Mouse (Mus musculus) liver, embryonic 14.5 days (tissue): ENCODE measurements around the gene Dpm2. TPM values are rescaled to one million over a fixed set of nuclear protein-coding genes. Genes with fewer than 3 reads are reported as not detected.

Experiments
- ATAC-seq: fragments of 200-750 bp; cut with Nextera tagmentation; 2 replicates; pipeline ENCODE4 v1.8.0; 2017; ENCODE audit warnings: moderate number of reproducible peaks, mild to moderate bottlenecking, moderate library complexity; ENCODE audit not compliant: insufficient read depth
- DNase-seq, 3 experiments: peaks; one replicate each; pipeline ENCODE4 v3.0.0-alpha.2; 2012 to 2013; ENCODE audit warnings: low read depth in 3 of 3, low spot score in 3 of 3
- H3K27ac ChIP-seq: fragments of 300-500 bp; sonication (generic); 2 replicates; pipeline ENCODE4 v1.5.1; 2014; ENCODE audit warnings: moderate library complexity, mild to moderate bottlenecking, control low read depth, inconsistent platforms
- H3K27me3 ChIP-seq: fragments of 300-500 bp; sonication (generic); 2 replicates; pipeline ENCODE4 v1.6.1; 2014; ENCODE audit warnings: mild to moderate bottlenecking, low read length, moderate library complexity; ENCODE audit not compliant: control insufficient read depth, insufficient read depth
- H3K36me3 ChIP-seq: fragments of 300-500 bp; sonication (generic); replicated peaks from 2 replicates; pipeline ENCODE4 v1.6.1; 2014; ENCODE audit warnings: low read depth; ENCODE audit not compliant: control insufficient read depth, insufficient read depth
- H3K4me1 ChIP-seq, 2 experiments: fragments of 200-500 bp in 1 of 2; fragments of 300-500 bp in 1 of 2; sonication (generic) in 1 of 2; replicated peaks; 2 replicates each; pipeline ENCODE4 v1.6.1; 2012 to 2014; ENCODE audit warnings: antibody characterized with exemption in 1 of 2, inconsistent platforms in 1 of 2, low read length in 1 of 2; ENCODE audit not compliant: control insufficient read depth in 2 of 2, insufficient read depth in 2 of 2
- H3K4me2 ChIP-seq: fragments of 300-500 bp; sonication (generic); 2 replicates; pipeline ENCODE4 v1.6.1; 2014; ENCODE audit warnings: low read depth, mild to moderate bottlenecking, control low read depth, moderate library complexity
- H3K4me3 ChIP-seq, 2 experiments: fragments of 200-500 bp in 1 of 2; fragments of 300-500 bp in 1 of 2; sonication (generic) in 1 of 2; 2 replicates each; pipeline ENCODE4 v1.5.1; 2012 to 2014; ENCODE audit warnings: low read depth in 2 of 2, low read length in 2 of 2, mild to moderate bottlenecking in 2 of 2, control low read depth in 1 of 2, inconsistent platforms in 1 of 2, moderate library complexity in 1 of 2; ENCODE audit not compliant: insufficient read depth in 1 of 2
- H3K9ac ChIP-seq: fragments of 300-500 bp; sonication (generic); replicated peaks from 2 replicates; pipeline ENCODE4 v1.6.1; 2014; ENCODE audit warnings: mild to moderate bottlenecking, control low read depth, moderate library complexity
- H3K9me3 ChIP-seq: fragments of 300-500 bp; sonication (generic); 2 replicates; pipeline ENCODE4 v1.6.1; 2016; ENCODE audit warnings: low read length, mixed read lengths; ENCODE audit not compliant: control insufficient read depth
- CTCF ChIP-seq: IDR thresholded peaks from 2 replicates; pipeline ENCODE4 v1.5.1; 2016; ENCODE audit warnings: antibody characterized with exemption, low read depth, control low read depth
- EP300 ChIP-seq: IDR thresholded peaks from 2 replicates; pipeline ENCODE4 v1.6.1; 2016; ENCODE audit warnings: antibody characterized with exemption, low read depth
- WGBS: fragments of 180-500 bp; shearing (Covaris S2); extraction: QIAGEN DNeasy Blood & Tissue Kit; methylation state at CpG from one replicate; pipeline ENCODE4 v1.1.7; 2014; ENCODE audit not compliant: insufficient replicate concordance; 5-methylcytosine and 5-hydroxymethylcytosine counted together
- polyA plus RNA-seq, 2 experiments: library from polyadenylated mRNA; depleted of rRNA in 1 of 2; stranded (reverse) in 1 of 2; unstranded in 1 of 2; fragments of >200 nt; fragmentation: Nextera tagmentation in 1 of 2; extraction: Ambion mirVana in 1 of 2; gene quantifications; 2 replicates each; pipeline versions ENCODE4 v1.2.1 to v1.2.3; 2012 to 2014

The Dpm2 gene
- polyA plus RNA-seq, 2 experiments = 53.5 to 53.6 TPM

DNA sequence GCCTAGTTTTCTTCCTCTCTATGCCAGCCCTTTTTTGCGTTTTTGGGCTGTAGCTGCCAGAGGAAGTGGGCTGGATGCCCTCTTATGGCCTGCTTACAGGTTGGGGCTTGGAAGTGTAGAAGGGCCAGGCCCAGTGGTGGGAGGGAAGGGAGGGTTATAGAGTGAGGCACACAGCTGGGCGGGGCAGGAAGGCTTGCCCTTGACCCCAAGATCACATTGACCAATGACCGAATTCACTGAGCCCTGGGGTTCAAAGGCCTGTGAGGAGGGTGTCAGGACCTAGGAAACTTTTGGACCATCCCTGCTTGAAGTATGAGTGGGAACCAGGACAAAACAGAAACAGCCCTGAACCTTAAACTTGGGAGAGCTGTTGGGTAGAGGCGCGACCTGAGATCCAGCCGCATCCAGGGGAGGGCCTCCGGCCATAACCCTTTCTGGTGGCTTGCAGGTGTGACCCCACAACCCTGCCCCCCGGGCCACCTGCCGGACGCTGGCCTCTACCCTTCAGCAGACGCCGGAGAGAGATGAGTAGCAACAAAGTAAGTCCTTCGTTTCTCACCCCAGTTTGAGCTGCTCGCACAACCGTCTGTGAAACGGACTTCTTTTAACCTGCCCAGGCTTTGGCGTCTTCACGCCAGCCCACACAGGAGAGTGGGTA is 38.2 kb downstream of the Dpm2 start:
- whole genome bisulfite sequencing = 46% methylated on average over 18 of the region's 18 CpGs
- Histone ChIP-seq H3K4me3 (peak overlapping the region; percentile 61 to 70), H3K4me2 (peak overlapping the region; percentile 89), H3K27ac (peak overlapping the region; percentile 48), H3K36me3 (no peaks in the 10 kb centered on the region), H3K4me1 (peaks cover 13 to 32% of the 10 kb centered on the region in 2 experiments), H3K27me3 (no peaks in the 10 kb centered on the region), H3K9ac (peak overlapping the region; percentile 61), H3K9me3 (no peaks in the 10 kb centered on the region)
- TF ChIP-seq CTCF (no peak), EP300 (no peak)
- no peak for DNase-seq
- ATAC-seq = peak; percentile 45; the same call in 1 of the 2 replicates

GRCm38 (mm10) chr2:32610610-32611229 is 40.1 kb downstream of the Dpm2 start:
- Histone ChIP-seq H3K4me1 (peaks cover 13 to 32% of the 10 kb centered on the region in 2 experiments), H3K9me3 (no peaks in the 10 kb centered on the region), H3K27me3 (no peaks in the 10 kb centered on the region), H3K9ac (peak overlapping the region; percentile 48), H3K4me3 (peak overlapping the region; percentile 45 to 48), H3K27ac (0 out of 2 replicates have a peak overlapping the region, but pooled peaks have one; percentile 21), H3K36me3 (no peaks in the 10 kb centered on the region; the same call in 1 of the 2 replicates), H3K4me2 (peak overlapping the region; percentile 89)
- 18% methylated on average over 23 of the region's 23 CpGs for WGBS
- no peak for ATAC-seq
- TF ChIP-seq EP300 (no peak), CTCF (peak; percentile 45)
- no peak for DNase-seq

GRCm38 (mm10) chr2:32612274-32612673 is 41.6 kb downstream of the Dpm2 start:
- H3K36me3 ChIP-seq = peaks cover 2% of the 10 kb centered on the region
- no peak for ATAC-seq
- H3K9ac ChIP-seq = no peak overlapping the region
- H3K27me3 ChIP-seq = no peaks in the 10 kb centered on the region
- DNase-seq = no peak
- H3K4me2 ChIP-seq = no peak overlapping the region
- TF ChIP-seq CTCF (no peak), EP300 (no peak)
- no peak overlapping the region for H3K4me3 ChIP-seq
- no peak overlapping the region for H3K27ac ChIP-seq
- H3K9me3 ChIP-seq = no peaks in the 10 kb centered on the region
- H3K4me1 ChIP-seq = peaks cover 10 to 27% of the 10 kb centered on the region in 2 experiments
- WGBS = 71% methylated on average over 26 of the region's 26 CpGs

GRCm38 (mm10) chr2:32617109-32617508 is 46.5 kb downstream of the Dpm2 start:
- H3K4me2 ChIP-seq = no peak overlapping the region
- ATAC-seq (no peak), DNase-seq (no peak)
- H3K9ac ChIP-seq = no peak overlapping the region
- H3K27me3 ChIP-seq = no peaks in the 10 kb centered on the region
- no peak overlapping the region for H3K4me3 ChIP-seq
- TF ChIP-seq EP300 = no peak
- no peak for TF ChIP-seq CTCF
- H3K36me3 ChIP-seq = peaks cover 6% of the 10 kb centered on the region
- 75% methylated on average over 1 of the region's 1 CpGs for WGBS
- no peak overlapping the region for H3K27ac ChIP-seq
- H3K4me1 ChIP-seq = peaks cover 0 to 16% of the 10 kb centered on the region in 2 experiments; a peak in 3 of 4 replicates
- peaks cover 2% of the 10 kb centered on the region for H3K9me3 ChIP-seq

DNA sequence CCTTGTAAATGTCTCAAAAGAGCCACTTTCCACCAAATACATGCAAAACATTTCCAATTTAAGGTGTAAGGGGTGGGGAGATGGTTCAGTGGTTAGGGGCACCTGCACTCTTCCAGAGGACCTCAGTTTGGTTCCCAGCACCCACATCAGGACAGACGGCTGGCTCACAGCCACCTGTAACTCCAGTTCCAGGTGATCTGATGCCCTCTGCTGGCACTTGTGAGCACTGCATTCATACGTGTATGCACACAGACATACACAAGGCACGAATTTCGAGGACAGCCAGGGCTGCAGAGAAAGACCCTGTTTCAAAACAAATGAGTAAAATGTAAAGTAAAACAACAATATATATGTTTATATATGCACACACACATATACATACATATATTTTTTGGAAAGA is 46.9 kb downstream of the Dpm2 start:
- ATAC-seq (no peak), DNase-seq (no peak)
- WGBS = 94% methylated on average over 4 of the region's 4 CpGs
- H3K9me3 ChIP-seq = peaks cover 2% of the 10 kb centered on the region
- H3K27me3 ChIP-seq = no peaks in the 10 kb centered on the region
- H3K27ac ChIP-seq = no peak overlapping the region
- TF ChIP-seq CTCF (peak; percentile 76), EP300 (no peak)
- peaks cover 0 to 16% of the 10 kb centered on the region in 2 experiments; a peak in 3 of 4 replicates for H3K4me1 ChIP-seq
- peaks cover 6% of the 10 kb centered on the region for H3K36me3 ChIP-seq
- H3K4me2 ChIP-seq = no peak overlapping the region
- no peak overlapping the region for H3K4me3 ChIP-seq
- H3K9ac ChIP-seq = no peak overlapping the region
